Mouse (Mus musculus) adrenal gland, postnatal 25 days (tissue): ENCODE data around the gene 3425401B19Rik. TPM values are rescaled to one million over a fixed set of nuclear protein-coding genes. Genes with fewer than 3 reads are reported as not detected.

ENCODE experiments used
- DNase-seq: peaks from one replicate; pipeline ENCODE4 v3.0.0; 2021; ENCODE audit warnings: mixed read lengths
- long read RNA-seq: library from polyadenylated mRNA; stranded (forward); transcript quantifications from one replicate; pipeline ENCODE4 v2.0.0, GENCODE M21; 2021
- total RNA-seq: library from RNA; stranded (reverse); gene quantifications from 2 replicates; pipeline ENCODE4 v1.2.3, GENCODE M21; 2021

The 3425401B19Rik gene
- 0.36 TPM in 1 of 2 replicates, not detected in the other for total RNA-seq
- long read RNA-seq, result 0 reads

DNA sequence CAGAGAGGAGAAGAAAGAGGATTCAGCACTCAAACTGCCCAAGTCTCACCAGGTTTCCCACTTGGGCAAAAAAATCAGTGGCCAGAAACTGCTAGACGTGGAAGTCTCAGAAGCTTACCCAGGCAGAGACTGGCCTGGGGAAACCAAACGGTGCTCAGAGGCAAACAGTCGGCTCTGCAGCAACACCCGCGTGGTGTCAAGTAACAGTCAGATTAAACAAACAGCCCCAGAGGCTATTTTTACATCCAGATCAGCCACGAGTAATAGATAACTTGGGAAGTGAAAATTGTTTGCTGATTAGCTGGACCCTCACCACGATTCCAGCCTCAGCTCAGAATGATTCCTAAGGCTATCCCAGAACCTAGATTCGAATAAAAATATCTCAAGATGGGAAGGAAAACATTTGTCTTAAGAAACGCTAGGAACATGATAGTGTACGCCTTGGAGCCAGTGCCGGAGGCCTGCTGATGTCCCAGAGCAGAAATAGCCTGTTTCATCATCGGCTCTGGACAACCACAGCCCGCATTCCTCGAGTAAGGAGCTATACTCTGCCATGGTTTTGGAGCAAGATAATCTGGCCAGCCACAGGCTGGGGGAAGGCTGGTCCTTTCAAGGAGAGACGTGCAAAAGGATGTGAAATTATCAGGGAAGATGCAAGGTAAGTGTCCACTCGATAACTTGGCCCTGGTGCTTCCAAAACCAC is at the start of gene 3425401B19Rik:
Gene 3425401B19Rik, minus strand, starts transcription at position 170 of the 703 bp plus-strand sequence.
- DNase-seq, result no peak

DNA sequence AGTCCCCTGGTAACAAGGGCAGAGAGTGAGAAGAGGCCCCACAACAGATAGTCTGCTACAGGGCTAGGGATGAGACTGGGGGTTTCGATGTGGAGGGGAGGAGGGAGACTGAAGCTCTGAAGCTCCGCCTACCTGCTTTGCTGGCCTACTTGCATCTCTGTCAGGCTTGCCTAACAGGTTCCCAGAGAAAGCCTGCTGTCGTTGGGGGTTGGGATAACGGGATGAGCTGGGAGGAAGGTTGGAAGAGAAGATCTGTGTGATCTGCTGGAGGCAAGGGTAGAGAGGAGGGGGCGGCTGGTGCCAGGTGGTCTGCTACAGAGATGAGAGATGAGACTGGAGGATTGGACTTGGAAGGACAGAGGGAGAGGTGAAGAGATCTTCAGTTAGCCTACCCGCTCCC is 47.9 kb upstream of the 3425401B19Rik start:
- no peak for DNase-seq

DNA sequence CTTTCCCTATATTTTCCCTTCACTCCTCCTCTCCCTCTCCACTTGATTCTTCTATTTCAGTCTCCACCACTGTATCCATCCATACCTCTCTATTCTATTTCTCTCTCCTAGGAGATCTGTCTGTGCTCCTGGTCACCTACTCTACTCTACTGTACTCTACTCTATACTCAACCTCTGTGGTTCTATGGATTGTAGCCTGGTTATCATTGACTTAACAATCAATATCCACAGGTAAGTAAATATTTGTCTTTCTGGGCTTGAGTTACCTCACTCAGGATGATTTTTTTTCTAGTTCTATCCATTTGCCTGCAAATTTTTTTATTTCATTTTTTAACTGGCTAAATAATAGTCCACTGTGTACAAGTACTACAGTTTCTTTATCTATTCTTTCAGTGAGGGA is 41.8 kb upstream of the 3425401B19Rik start:
- DNase-seq, result no peak

DNA sequence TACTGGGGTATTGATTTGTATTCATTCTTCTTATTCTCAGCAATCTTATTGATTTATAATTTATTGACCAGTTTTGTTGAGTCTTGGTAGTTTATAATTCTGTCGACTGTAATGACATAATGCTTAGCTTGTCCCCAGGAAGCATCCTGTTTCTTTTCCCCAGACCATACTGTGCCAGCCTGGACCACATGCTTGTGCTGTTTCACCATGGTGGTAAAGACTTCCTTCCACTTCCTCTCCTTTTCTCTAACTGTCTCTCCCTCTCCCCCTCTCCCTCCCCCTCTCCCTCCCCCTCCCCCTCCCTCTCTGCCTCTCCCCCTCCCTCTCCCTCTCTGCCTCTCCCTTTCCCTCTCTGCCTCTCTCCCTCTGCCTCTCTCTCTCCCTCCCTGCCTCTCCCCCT is 36.4 kb upstream of the 3425401B19Rik start:
- no peak for DNase-seq

DNA sequence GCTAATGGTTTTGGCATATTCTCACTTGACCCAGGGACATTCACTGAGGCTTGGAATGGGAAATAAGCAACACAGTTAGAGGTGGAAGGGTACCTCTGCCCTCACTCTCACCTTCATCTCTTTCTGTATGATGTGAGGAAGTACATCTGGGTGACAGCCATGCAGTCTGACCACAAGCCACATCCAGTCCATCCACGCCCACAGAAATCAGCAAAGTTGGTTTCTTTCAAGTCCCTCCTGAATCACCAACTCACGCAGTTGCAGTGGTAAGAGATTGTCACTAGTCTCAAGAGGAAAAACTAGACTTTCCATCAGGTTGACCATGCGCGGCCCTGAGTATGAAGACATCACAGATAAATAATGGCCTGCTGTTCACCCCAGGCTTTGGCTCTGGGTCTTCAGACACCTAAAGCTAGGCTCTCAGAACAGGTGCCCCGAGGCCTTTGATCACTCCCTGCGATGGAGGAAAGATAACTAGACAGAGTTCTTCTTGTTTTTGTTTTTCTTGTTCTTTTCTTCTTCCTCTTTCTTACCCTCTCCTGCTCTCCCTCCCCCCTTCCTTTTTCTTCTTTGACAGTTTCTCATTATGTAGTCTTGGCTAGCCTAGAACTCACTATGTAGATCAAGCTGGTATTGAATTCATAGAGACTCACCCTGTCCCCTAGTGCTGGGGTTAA is 31.8 kb upstream of the 3425401B19Rik start:
- DNase-seq, result no peak

DNA sequence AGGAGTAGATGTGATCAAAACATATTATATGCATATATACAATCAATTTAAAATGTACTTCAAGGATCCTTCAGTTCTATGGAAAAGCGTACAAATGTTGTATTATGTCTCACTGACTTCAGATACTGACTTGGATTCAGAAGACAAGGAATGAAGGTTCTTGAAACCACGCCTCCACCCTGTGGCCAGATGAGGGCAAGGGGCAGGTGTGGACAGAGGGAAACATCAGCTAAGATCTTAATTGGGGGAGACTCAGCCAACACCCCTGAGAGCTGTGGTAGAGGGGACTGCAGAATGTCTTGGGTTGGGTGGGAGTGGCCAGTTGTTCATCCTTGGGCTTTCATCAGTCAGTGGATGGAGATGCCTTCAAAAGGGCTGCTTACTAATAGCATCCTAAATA is 30.4 kb upstream of the 3425401B19Rik start:
- no peak for DNase-seq

DNA sequence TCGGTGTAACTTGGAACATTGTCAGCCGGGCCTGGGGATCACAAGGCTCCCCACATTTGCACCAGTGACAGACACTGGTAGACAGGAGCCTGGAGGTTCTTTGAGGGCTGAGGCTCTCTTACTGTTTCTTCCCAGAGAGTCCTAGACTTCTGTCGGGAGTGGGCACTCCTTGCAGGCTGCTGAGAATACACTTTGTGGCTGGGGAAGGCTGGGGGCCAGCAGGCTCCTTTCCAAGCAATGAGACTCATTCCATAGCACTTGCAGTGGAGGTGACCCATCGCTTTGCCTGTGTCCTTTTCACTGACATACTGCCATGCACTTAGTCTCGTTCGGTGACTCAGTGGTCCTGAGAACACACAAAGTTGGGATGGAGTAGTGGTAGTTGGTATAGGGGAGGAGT is 30.0 kb upstream of the 3425401B19Rik start:
- no peak for DNase-seq

DNA sequence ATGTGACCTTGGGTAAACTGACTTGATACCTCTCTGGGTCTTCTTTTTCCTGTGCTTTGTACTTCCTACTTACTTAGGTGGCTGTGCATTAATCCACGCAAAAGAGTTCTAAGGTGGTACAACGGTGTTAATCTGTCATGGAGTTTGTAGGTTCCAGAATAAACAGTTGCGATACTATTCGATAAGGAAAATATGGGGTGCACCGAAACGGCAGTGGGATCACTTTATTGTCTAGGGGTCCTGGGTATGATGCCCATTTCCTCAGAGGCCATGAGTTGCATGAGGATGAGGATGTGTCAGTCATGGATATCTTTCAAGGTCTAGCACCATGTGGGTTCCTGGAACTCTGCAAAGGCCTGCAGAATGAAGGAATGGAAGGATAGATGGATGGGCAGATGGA is 24.8 kb upstream of the 3425401B19Rik start:
- no peak for DNase-seq

DNA sequence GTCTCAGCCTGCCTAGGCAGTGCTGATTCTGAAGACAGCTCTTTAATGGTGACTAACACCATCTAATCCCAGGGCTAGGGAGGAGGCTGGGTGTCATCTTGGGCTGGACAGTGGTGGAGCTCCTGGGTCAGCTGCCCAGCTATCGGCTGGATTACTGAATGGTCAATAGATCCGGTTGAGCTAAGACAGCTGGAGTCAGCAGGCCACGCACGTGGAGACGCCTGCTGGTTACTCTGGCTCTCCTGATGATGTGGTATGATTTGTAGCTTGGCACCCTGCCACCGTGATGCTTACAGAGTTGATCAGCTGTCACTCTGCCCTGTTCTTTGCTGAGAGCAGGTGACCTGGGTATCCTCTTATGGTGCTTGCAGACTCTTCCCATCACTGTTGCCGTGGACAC is 23.7 kb upstream of the 3425401B19Rik start:
- DNase-seq, result no peak

DNA sequence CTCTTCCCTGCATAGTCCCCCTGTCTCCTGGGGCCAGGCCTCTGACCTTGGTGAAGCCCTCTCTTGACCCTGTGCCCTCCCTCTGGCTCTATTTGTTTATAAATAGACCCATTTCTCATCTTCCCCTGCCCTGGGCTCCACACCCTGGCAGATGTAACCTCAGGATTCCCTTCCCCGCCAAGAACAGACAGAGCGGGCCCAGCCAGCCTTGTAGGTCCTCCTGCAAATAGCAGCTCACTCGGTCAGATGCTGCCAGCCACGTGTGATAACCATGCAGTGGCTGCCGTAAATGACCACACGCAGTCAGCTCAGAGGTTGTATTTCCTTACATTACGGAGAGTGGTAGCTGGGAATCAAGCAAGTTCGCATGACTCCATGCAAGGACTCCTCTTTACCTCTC is 22.8 kb upstream of the 3425401B19Rik start:
- DNase-seq, result no peak

DNA sequence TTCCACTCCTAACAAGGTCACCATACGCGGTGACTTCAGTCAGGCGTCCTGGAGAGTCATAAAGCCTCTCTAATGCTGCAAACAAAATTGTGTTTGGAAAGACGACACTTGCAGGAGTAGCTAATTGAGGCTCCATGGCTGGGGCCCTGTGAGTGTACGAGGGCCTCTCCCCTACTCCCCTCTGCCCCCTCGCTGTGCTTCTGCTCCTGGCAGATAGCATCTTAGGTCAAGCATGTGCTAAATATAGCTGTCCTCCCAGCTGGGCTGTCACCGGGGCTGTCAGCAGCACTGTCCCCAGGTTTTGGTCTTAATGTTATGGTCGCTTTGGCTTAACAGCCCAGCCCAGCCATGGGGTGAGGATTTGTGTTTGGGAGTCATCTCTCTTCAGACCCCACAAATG is 15.9 kb upstream of the 3425401B19Rik start:
- no peak for DNase-seq

DNA sequence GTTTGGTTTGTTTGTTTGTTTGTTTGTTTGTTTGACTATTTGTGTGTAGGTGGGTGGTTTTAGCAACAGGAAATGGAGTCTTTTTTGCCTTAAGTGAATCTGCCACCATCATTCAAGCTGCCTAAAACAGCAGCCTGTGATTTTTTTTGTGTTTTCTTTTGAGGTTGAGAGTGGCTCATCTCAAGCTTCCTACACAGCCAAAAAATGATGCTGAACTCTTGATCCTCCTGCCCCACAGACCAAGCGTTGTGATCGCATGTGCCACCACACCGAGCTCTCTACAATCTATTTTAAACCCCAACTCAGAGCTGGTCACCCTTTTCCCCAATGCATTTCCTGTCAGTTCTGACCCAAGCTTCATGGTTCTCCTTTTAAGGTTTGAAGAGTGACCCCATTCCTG is 13.5 kb upstream of the 3425401B19Rik start:
- no peak for DNase-seq

DNA sequence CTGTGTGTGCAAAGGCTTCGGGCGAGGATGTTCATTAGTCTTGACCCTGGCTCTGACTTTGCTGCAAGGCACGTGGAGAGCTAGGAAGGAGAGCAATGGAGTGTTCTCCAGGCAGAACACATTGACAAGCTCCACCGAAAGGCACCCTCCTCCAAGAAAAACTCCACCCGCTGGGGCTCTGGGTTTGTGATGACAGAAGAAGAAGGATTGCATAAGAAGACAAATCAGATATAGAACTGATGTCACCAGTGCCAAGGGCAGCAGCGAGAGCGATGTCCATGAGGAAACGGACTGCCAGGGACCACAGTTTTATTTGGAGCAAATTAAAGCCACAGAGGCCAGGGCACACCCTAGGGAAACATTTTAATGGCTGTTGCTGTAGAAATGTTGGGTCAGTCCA is 12.7 kb upstream of the 3425401B19Rik start:
- DNase-seq, result peak; percentile 16

DNA sequence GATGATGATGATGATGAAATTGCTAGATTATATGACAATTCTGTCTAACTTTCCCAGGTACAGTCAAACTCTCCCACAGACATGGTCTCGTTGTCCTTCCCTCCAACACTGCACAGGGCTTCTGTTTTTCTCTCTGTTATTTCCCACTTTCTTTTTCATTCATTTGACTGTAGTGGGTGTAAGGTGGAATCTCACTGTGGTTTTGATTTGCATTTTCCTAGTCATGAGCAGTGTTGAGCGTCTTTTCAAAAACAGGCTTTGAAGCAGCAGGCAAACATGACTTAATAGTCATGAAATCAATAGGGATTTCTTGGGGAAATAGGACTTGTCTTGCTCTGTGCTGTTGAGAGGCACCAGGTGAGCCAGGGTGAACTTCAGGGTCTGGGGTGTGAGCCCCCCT is 11.3 kb upstream of the 3425401B19Rik start:
- no peak for DNase-seq

DNA sequence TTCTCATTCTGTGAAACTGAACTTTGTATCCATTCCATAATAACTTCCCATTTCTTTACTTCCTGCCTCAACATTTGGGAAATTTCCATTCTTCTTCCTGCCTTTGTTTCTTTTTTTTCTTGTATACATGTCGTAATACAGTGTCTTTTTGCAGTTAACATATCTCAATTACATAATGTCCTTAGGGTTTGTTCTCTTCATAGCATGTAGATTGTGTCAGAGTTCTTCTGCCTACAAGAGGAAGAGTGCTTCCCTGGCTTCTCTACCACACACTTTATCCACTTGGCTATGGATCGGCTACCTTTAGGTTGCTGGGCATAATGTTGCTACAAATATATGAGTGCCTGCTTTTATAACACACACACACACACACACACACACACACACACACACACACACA is 10.8 kb upstream of the 3425401B19Rik start:
- DNase-seq, result no peak

DNA sequence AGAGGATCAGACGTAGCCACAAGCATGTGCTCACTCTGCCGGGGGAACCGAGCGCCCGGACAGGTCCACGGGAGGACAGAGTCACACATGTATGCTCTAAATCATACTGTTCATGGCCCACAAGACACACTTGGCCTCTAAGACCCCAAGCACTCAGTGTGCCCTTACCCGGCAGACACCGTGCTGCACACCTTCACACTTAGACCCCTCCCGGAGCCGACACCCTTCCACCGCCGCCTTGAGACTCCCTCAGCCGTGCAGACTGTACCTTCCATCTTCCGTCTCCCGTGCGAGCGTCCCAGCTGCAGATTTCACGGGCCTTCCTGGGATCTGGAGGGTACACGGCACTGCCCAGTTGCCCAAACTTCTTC is 373 bp downstream of the 3425401B19Rik start:
- no peak for DNase-seq

DNA sequence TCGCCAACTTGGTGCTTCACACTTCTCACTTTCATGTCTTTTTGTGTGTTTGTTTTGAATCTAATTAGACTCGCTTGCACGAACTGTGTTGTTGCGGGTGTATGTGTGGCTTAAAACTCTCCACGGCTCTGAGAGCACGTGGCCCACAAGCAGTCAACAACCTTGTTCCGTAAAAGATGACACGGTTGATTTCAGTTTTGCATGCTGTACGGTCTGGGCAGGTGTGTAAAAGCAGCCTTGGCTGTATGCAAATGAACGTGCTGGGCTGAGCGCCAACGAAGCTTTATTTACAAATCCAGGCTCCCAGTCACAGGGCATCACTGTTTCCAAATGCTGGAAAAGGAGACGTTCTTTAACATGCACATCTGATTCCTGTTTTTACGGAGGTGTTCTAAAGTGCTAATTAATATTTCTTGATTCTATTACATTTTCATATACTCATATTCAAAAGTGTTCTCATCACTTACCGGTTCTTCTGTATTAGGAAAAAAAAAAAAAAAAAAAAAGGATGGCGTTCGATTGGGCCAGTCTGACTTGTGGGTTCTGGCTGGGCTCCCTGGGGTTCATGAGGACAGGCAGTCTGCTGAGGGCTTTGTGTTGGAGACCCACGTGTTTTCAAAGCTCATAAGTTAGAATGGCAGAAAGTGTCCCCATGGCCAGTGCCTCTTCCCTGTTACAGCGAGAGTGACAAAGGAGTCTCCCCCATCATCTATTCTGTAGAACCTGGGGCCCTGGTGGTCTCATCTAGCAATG is 935 bp downstream of the 3425401B19Rik start:
- DNase-seq, result no peak

DNA sequence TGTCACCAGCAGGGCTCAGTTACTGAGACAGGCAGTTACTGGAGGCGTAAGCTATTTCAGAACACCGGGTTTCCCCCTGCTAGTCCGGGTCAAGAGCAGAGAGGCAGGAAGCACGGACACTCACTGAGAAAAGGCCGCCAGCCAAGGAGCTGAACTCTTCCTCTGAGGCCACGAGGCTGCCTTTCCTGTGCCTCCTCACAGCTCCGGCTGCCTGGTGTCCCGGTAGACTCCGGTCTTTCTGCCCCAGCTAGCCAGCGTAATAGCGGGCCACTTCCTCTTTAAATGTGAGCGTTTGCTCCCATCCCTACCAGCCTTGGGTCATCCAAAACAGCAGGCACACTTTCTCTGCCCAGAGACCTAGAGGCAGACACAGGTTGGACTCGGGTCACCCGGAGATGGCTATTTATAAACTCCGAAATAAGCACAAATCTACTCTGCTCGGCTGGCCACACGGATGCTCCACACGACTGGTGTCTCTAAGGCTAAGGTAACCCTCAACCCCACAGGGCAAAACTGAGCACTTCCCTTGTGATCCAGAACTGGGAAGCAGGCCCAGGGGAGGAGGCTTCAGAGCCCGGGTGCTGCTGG is 1.7 kb downstream of the 3425401B19Rik start:
- DNase-seq, result peak; percentile 16

DNA sequence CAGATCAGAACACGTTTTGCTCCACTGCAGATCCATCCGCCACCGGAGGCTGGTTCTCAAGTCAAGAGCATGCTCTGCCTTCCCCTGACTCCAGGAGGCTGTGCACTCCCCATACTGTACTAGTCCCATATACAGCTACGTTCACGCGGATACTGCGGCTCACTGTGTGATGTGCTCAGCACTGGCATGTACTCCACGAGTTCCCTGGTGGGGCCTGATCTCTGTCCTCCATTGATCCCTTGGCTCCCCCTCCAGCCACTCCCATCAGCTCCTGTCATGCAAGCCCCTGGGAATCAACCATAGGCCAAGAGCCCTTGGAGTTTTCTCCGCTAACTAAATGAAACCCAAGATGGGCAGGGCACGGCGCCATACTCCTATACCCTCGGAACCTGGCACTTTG is 2.6 kb downstream of the 3425401B19Rik start:
- DNase-seq, result no peak

DNA sequence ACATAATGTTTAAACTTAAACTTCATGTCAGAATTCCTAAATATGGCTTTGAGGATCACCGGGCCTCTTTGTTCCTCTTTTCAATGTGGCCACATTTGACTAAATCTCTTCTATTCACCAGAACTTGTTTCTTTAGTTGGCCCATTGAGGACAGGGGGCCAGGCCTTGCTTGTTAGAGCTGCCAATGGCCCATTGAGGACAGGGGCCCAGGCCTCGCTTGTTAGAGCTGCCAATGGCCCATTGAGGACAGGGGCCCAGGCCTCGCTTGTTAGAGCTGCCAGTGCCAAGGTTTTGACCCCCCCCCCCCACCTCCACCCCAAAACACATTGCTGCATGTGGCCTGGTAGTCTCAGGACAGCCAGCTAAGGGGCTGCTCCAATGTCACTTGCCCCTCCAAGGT is 3.5 kb downstream of the 3425401B19Rik start:
- no peak for DNase-seq

DNA sequence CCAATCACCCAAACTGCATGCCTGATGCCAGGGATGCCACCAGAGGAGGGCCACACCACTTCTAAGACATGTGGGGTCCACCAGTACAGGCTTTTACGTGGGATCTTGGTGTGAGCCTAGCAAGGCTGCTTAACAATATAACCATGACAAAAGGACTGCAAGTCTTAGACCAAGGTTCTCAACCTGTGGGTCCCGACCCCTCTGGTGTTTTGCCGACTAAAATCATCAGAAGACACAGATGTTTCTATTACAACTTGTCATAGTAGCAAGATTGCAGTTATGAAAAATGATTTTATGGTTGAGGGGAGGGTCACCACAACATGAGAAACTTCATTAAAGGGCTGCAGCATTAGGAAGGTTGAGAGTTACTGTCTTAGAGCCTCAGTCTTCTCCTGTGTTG is 6.5 kb downstream of the 3425401B19Rik start:
- no peak for DNase-seq

DNA sequence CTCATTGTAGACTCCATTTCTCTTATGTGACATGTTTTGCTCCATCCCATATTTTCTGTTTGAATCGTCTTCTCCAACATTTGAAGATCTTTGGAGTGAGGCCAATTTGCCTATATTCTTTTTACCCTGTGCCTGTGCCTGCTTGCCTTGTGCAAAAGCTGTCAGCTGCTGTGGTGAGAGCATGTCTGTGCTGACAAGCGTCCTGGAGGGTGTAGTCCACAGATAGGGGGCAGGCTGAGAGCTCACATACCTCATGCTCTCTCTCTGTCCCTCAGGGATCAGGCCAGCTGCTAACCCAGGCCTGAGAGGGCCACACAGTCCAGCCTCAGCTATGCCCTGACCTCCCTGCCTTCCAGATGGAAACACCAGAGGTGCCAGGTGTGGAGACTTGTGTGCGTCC is 11.9 kb downstream of the 3425401B19Rik start:
- no peak for DNase-seq

DNA sequence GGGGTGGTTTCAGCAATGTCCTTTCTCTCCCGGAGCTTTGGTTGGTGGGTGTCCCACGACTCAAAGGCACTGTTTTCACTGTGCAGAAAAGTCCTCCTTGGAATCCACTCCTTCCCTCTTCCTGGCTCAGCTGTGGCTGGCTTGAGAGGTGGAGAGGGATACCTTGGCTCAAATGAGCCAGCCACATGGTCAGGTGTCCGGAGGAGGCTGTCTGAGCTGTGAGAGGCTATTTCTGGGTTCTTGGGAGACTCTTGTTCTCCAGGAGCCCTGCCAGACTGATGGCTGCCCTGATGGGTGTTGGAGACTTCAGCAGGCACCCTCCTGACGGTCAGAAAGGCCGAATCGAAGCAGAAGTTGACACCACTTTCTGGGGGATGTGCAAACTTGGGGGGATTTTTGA is 22.0 kb downstream of the 3425401B19Rik start:
- DNase-seq, result no peak
